Mouse (Mus musculus): Measurements from ENCODE around the gene Cdc42ep2. TPM values are rescaled to one million over a fixed set of nuclear protein-coding genes. Genes with fewer than 3 reads are reported as not detected.
A peak's percentile ranks its signal among the peaks of the same experiment; 100 is the strongest.

Gene Cdc42ep2
- total RNA-seq, 2 experiments from 2014 or later, result 6.0 to 6.2 TPM

GRCm38 (mm10) chr19:5942581-5942980 lies 18.0 kb upstream of the Cdc42ep2 start:
- no peak for DNase-seq

DNA sequence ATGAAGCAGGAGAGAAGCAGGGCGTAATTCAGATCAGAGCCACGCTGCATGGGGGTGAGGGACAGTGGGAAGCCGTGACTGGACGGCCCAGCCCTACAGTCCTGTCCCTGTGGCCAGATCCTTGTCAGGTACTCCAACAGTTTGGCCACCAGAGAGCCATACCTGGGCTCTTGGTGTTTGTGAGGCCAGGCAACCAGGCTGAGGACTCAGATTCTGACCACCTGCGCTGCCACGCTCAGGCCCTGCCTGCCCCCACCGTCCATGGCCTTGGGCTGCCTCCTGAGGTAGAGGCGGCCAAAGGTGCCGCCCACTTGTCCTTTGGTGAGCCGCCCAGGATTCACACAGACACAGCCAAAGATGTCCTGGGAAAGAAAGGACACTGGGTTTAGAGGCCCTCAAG lies 16.0 kb upstream of the Cdc42ep2 start:
- peak; percentile 75 to 79 for DNase-seq

DNA sequence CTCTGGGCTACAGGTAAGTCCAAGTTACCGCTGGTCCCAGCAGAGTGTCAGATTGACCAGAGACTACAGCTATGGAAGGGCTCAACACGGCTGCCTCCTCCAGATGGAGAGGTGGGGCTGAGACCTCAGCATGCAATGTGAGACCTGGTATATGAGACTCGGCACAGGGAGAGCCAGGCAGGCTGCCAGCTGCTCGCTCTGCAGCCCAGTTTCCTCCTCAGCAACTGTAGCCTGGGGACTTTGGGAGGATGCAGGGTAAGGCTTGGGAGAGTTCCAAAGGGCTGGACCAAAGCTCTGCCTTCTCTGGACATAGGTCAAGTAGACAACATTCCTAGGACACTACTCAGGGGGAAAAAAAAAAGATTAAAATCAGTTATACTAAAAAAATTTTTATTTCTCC lies 15.6 kb upstream of the Cdc42ep2 start:
- peak; percentile 82 to 89 for DNase-seq

DNA sequence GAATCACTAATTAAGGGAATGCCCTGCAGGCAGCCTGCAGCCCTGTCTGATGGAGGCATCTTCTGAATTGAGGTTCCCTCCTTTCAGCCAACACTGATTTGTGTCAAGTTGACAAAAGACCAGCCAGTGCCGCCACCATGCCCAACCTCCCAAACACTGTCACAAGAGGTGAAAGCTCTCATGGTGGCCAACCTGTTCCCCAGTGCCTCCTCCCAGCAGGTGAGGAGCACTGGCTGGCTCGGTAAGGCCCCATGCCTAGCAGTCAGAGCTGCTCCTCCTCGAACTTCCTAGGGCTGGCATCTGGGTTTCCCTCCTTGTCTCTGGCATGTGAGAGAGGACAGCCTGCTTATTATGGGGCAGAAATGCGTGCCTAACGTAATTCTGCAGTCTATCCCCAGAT lies 15.1 kb upstream of the Cdc42ep2 start:
- no peak for DNase-seq

- no peak for DNase-seq
Observed at GRCm38 (mm10) chr19:5938516-5938915, 13.9 kb upstream of the Cdc42ep2 start.

GRCm38 (mm10) chr19:5937836-5938406 lies 13.3 kb upstream of the Cdc42ep2 start:
- DNase-seq, result no peak

DNA sequence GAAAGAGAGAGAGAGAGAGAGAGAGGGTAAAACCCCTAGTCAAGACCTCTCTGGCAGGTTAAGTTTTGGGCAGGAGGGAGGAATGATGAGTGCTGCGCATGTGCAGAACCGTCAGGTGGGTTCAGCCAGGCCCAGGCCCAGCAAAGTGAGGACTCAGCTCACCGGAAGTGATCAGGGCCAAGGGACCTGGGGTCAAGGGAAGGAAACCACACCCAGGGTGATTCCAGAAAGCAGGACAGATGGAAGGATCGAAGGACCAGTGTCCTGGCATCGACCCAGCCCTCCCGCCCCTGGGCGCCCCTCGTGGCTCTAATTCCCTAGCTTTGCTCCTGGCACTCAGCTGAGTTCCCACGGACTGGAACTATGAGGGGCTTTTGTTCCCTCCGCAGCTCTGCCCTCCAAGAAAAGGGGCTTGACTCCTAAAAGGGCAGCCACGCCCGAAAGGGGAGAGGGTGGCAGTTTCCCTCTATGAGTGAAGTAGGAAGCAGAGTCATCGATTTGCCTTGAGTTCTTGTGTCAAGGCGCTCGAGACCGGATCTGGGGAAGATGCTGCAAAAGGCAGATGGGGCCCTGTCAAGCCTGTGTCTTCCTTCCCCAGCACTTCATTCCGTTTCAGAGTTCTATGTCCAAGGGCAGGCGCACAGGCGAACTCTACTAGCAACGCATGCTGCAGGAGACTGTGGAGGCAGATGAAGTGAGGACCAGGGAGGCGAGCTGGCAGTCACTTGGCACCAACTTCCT lies 12.6 kb upstream of the Cdc42ep2 start:
- DNase-seq, result no peak

- DNase-seq, result peak in 1 of 2 experiments; percentile 47
Observed at GRCm38 (mm10) chr19:5935691-5936090, 11.1 kb upstream of the Cdc42ep2 start.

DNA sequence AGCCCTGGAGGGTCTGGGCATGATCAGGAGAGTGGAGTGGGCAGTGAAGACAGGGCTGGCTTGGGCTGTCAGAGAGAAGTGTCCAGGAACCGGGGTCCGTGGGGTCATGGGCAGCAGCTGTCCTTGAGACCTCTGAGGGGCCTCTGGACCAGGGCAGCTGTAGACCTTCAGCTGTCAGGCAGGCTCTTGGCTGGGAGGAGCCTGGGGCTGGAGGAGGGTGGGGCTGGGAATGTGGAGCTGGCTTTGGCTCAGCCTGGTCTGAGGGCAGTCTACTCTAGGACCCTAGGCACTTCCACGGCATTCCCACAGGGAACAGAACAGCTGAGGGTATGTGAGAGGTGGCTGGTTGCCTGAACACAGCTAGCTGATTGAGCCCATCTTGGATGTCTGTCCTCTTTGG lies 10.7 kb upstream of the Cdc42ep2 start:
- peak; percentile 75 to 79 for DNase-seq

DNA sequence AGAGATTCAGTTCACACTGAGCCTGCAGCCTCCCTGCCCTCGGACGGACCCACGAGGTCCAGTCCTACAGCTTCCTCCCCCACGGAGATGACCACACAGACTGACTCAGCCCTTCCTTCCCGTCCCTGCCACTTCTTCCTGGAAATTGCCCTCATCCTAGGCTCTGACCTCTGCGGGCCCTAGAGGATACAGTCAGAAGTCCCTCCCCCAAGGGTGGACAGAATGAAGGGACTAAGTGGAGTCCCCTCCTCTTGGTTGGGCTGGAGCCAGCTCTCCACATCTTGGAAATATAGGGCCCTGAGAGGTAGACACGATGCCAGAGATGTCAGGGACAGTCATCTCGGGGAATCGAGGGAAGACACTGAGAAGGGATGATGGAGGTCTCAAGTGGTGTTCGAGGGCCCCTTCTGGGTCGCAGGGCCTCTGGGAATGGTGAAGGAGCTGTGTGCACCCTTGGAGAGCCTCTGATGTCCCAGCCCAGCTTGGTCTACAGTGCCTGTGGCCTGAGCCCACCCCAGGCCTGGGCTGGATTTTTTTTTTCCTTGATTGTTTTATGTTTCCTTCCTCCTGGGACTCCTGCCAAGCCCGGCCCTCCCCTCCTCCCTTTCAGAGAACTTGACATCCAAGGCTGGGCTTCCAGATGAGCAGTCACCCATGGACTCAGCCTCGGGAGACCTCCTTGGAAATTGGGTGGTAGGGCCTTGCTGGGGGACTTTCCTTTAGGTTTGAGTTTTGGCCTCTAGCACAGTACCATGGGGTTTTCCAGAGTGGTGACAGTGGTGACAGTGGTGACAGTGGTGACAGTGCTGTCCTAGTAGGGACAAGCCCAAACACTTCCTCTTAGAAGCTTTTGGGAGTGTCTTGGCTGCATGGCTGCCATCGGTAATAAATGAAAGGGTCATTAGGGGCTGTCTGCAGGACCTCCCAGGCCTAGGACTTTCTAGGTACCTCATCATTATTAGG lies 5.3 kb upstream of the Cdc42ep2 start:
- DNase-seq, result peak; percentile 76 to 82

GRCm38 (mm10) chr19:5928546-5928945 lies 3.9 kb upstream of the Cdc42ep2 start:
- DNase-seq, result no peak

- no peak for DNase-seq
Observed at GRCm38 (mm10) chr19:5928104-5928503, 3.5 kb upstream of the Cdc42ep2 start.

DNA sequence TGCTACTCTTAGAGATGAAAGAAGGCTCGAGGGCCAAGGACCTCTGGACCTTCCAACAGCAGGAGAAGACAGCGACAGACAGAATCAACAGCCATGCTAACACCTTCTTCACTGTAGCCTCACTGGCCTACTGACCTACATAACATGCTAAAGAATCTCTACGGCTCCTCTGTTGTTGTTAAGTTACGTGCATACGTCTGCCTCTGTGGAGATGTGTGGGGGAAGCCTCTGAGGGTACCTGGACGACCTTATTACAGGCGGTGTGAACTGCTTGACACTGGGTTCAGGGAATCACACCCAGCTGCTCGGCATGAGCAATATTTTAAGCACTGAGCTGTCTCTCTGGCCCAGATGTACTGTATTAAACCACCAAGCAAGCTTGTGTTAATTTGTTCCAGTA lies 2.9 kb upstream of the Cdc42ep2 start:
- DNase-seq, result no peak

DNA sequence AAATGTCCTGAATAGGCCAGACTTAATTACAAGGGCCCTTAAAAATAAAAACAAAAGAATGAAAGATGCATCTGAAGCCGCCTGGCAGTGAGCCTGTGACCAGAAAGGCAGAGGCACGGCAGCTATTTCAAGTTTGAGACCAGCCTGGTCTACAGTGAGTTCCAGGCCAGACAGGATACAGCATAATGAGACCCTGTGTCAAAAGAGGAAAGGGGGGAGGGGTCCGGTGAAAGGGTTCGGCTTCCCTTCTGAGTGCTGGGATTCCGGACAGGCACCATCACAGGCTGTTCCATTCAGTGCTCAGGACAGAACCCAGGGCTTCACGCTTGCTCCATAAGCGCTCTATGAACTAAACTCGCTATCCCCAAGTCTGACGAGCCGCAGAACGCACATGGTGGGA lies 2.4 kb upstream of the Cdc42ep2 start:
- peak in 1 of 2 experiments; percentile 39 for DNase-seq

DNA sequence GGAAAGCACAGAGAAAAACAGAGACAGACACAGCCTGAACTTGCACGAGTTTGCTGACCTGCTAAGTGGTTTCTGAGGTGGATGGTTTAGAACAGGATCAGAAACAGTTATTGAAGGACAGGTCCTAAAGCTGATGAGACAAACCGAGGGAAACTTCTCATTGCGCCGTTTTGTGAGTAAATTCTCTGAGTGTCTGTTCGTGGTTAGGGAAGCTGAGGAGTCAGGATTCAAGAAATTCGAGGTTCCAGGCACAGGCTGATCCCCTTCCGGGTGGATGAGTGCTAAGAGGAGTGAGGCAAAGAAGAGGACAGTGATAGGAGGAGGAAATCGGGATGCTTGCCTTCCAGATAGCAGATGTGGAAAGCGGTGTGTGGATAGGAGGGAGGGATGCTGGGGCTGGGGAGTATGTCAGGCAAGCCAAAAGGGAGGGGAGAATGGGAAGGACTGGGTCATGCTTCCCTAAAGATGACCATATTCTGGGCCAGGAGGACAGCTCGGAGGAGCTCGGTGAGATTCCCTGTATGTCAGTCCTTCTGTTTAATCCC lies 767 bp upstream of the Cdc42ep2 start:
- no peak for DNase-seq

GRCm38 (mm10) chr19:5923990-5924712 lies 465 bp downstream of the Cdc42ep2 start:
- DNase-seq, result peak; percentile 90 to 93

- DNase-seq, result no peak
Observed at GRCm38 (mm10) chr19:5922963-5923362, 1.7 kb downstream of the Cdc42ep2 start.

GRCm38 (mm10) chr19:5922119-5922942 lies 2.3 kb downstream of the Cdc42ep2 start:
- no peak for DNase-seq

DNA sequence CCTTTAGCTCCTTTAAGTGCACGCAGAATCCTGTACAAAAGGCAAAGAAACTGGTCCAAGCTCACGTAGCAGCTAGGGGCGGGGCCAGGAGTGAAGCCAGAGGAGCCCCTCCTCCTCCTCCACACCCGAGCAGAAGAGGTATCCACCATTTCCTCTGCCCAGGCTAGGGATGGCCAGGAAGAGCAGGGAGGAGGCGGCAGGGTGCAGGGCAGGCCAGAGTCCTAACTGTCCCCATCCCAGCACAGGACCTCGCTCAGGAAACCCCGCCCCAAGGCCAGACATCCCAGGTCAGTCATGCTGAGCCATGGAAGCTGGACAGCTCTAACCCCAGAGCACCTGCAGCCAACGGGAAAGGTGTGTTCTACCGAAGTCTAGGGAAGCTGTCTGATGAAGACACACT lies 2.9 kb downstream of the Cdc42ep2 start:
- DNase-seq, result peak; percentile 38 to 47

DNA sequence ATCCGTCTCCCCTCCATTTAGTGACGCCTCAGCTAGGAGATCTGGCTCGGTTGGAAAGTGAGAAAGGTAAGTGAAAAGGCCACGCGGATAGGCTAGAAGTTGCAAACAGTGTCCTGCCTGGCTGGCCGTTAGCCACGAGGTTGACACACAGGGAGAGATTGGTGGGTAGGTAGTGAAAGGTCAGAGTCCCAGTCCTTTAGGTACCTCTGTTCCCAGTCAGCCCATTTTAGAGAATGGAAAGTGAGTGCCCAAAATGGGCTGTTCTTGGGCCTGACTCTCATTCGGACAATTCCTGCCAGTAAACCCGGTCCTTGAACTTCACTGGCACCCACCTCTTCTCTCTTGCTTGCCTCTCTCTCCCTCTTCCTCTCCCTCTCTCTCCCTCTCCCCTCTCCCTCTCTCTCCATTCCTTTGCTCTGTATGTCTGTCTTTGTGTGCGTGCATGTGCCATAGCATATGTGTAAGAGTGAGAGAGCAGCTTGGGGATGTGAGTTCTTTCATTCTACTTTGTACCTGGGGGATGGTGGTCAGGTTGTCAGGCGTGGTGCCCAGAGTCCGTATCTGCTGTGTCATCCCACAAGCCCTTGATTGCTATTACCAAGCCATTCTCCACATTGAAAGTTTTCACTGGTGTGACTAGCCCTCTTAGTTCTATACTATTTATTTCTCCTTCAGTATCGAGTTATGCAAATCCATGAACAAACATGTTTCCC lies 11.5 kb downstream of the Cdc42ep2 start, which contains the start of gene Dpf2:
TSS of gene Dpf2 (minus strand) at position 4 of the 713 bp plus-strand sequence.
- DNase-seq, result no peak

Data from adrenal gland, postnatal 36 days (tissue).